Mouse (Mus musculus) E14TG2a.4 (cell line): ENCODE data around the gene Mthfr.

ENCODE experiments used
- H3K27me3 ChIP-seq: 2 replicates; pipeline ENCODE4 v1.6.1; 2014; ENCODE audit warnings: low read length, control low read depth; ENCODE audit not compliant: insufficient read depth
- H3K36me3 ChIP-seq: 2 replicates; pipeline ENCODE4 v1.6.1; 2014; ENCODE audit warnings: low read length, control low read depth; ENCODE audit not compliant: insufficient read depth
- H3K4me1 ChIP-seq: replicated peaks from 2 replicates; pipeline ENCODE4 v1.6.1; 2014; ENCODE audit warnings: low read depth, low read length, control low read depth
- H3K4me3 ChIP-seq: replicated peaks from 2 replicates; pipeline ENCODE4 v1.5.1; 2014; ENCODE audit warnings: mild to moderate bottlenecking, low read length
- H3K9me3 ChIP-seq: 2 replicates; pipeline ENCODE4 v1.6.1; 2014; ENCODE audit warnings: low read length, control low read depth
- CTCF ChIP-seq: conservative IDR thresholded peaks from 2 replicates; pipeline ENCODE4 v1.5.1; 2014; ENCODE audit warnings: low read length
- NANOG ChIP-seq: IDR thresholded peaks from 2 replicates; pipeline ENCODE4 v1.6.1; 2014; ENCODE audit warnings: borderline replicate concordance, low read length, mixed read lengths
- POU5F1 ChIP-seq: IDR thresholded peaks from 2 replicates; pipeline ENCODE4 v1.6.1; 2014; ENCODE audit warnings: low read length, borderline replicate concordance

Mthfr gene

DNA sequence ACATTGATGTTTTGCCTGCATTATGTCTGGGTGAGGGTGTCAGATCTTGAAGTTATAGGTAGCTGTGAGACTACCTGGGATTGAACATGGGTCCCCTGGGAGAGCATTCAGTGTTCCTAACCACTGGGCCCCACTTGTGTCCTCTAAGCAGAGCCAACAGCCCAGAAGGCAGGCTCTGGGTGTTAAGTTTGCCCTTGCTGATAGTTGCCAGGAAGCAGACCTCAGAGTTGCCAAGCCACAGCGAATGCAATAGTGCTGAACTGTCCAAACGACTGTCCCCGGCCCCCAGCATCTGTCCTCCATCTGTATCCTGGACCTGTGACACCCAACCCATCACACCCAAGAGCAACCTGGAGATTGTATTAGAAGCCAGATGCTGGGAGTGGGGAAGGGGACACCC, 59.8 kb downstream of the Mthfr start:
- Histone ChIP-seq H3K4me1 (peaks cover 75% of the 10 kb centered on the region), H3K27me3 (no peaks in the 10 kb centered on the region), H3K9me3 (no peaks in the 10 kb centered on the region), H3K4me3 (no peak overlapping the region), H3K36me3 (no peaks in the 10 kb centered on the region)
- TF ChIP-seq NANOG = no peak

DNA sequence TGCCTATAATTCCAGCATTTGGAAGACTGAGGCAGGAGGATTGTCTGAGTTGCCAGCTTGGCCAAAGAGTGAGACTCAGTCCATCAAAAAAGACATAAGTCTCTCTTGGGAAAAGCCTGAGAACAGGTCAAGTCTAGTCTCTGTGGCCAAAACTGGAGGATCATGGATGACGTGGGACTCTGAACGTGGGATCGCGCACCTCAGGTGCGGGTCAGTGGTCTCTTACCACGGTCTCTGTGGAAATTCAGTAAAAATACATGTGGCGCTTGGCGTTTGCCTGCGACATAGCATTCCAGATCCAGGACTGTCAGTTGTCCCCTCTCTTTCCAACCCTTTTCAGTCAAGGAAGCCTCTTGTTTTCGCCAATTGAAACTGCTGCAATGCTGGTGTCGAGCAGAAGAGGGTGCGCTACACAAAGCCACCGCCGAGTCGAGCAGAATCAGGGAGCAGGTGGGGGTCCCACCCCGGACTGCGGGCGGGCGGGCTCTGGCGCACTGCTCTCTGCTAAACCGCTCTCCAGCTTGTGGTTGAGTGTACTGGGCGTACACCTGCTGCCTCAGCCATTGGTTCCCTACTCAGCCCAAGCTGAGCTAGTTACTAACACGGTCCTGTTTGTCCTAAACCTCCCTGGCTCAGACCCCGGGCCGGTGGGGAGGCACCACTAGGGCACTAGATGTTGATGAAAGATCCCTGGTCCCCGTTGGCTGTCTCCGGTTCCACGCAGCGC, 63.1 kb downstream of the Mthfr start:
- Histone ChIP-seq H3K36me3 (no peaks in the 10 kb centered on the region), H3K9me3 (no peaks in the 10 kb centered on the region), H3K4me1 (peaks cover 58% of the 10 kb centered on the region), H3K27me3 (peaks cover 5% of the 10 kb centered on the region), H3K4me3 (peak overlapping the region; percentile 62)
- TF ChIP-seq POU5F1 (no peak), CTCF (peak; percentile 48), NANOG (no peak)

DNA sequence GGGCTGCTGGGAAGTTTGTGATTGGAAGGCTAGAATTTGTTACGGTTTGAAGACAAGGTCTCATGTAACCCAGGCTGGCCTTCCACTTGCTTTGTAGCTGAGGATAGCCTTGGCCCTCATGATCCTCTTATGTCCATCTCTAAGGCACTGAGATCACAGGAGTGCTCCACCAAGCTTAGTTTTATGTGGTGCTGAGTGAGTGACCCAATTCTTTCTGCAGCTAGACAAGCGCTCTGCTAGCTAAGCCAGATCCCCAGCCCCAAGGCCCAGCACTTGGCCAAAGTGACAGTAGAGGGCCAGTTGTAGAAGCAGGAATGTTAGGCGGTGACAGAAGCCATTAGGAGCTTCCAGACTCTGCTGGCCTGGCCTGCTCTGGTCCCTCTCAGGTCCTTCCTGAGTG, 65.3 kb downstream of the Mthfr start:
- Histone ChIP-seq H3K9me3 (no peaks in the 10 kb centered on the region), H3K4me1 (peaks cover 65% of the 10 kb centered on the region), H3K36me3 (no peaks in the 10 kb centered on the region), H3K4me3 (no peak overlapping the region), H3K27me3 (peaks cover 23% of the 10 kb centered on the region)
- TF ChIP-seq NANOG (no peak), CTCF (no peak), POU5F1 (no peak)

DNA sequence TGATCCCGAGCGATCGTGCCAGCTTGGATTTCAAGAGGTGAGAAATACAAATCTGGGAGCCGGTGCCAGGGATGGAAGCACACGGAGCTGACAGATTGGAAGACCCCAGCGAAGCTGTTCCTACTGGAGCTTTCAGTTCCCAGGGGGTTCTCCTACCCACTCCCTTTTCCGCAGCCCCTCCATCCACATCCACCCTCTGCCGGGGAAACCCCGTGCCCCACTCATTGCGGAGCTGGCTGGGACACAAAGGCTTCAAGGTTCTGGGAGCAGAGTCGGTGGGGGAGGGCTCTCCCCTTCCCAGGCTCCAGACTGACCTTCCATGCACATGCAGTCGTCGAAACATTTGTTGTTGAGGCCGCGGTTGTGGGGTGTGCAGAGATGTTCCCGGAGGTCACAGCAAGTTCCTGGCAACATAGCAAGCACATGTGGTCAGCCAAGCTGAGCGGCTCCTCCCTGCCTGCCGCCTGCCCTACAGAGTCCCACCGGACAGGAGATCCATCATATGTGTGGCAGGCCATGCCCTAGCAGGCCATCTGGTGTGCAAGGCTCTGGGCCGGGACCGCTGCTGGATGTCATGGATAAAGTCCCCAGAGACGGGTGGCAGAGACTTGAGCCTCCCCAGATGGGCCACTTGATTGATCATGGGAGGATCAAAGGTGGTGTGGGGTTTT, 68.9 kb downstream of the Mthfr start:
- Histone ChIP-seq H3K36me3 (no peaks in the 10 kb centered on the region), H3K4me3 (peak overlapping the region; percentile 61), H3K27me3 (peaks cover 24% of the 10 kb centered on the region), H3K9me3 (no peaks in the 10 kb centered on the region), H3K4me1 (peaks cover 41% of the 10 kb centered on the region)
- TF ChIP-seq CTCF (no peak), POU5F1 (no peak), NANOG (no peak)

DNA sequence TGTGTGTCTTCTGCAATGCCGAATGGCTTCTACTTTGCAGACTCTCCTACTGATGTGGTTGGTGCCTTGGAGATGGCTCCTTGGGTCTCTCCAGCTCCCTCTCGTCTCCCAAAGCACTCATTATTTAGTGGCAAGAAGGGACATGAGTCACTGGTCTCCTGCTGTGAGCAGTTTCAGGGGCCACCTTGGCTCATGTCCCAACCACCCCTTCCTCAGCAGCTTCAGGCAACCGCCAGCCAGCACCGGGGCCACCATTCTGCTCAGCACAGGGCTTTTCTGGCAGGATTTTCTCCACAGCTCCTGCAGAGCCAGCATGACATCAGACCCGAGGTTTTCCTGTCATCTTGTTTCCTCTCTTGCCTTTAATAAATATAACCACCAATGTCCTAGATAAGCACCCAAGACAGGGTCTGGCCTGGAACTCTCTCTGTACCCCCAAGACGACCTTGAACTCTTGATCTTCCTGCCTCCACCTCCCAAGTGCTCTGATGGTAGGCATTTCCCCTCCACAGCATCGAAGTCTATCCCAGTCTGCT, 69.8 kb downstream of the Mthfr start:
- Histone ChIP-seq H3K9me3 (no peaks in the 10 kb centered on the region), H3K36me3 (no peaks in the 10 kb centered on the region), H3K27me3 (peaks cover 24% of the 10 kb centered on the region), H3K4me3 (peak overlapping the region; percentile 61; the same call in 1 of the 2 replicates), H3K4me1 (peaks cover 45% of the 10 kb centered on the region)
- TF ChIP-seq POU5F1 = no peak
- no peak for TF ChIP-seq CTCF
- TF ChIP-seq NANOG = no peak
